Mouse (Mus musculus): ENCODE results near the gene Celf2. TPM values are rescaled to one million over a fixed set of nuclear protein-coding genes. Genes with fewer than 3 reads are reported as not detected.

Gene Celf2
- polyA plus RNA-seq, 1 experiment, result 231 TPM

- no peak for DNase-seq (ENCODE audit: extremely low spot score in 1 of 2, low spot score in 1 of 2)
These were observed 465.4 kb downstream of the Celf2 start for GRCm38 (mm10) chr2:7043770-7044459.

GRCm38 (mm10) chr2:7040940-7041339 is 468.4 kb downstream of the Celf2 start:
- no peak for DNase-seq (ENCODE audit: extremely low spot score in 1 of 2, low spot score in 1 of 2)

- DNase-seq (ENCODE audit: extremely low spot score in 1 of 2, low spot score in 1 of 2), result no peak
These were observed 470.4 kb downstream of the Celf2 start for GRCm38 (mm10) chr2:7038991-7039390.

GRCm38 (mm10) chr2:7031389-7031788 is 478.0 kb downstream of the Celf2 start:
- no peak for DNase-seq (ENCODE audit: extremely low spot score in 1 of 2, low spot score in 1 of 2)

- no peak for DNase-seq (ENCODE audit: extremely low spot score in 1 of 2, low spot score in 1 of 2)
These were observed 482.6 kb downstream of the Celf2 start for GRCm38 (mm10) chr2:7026737-7027136.

GRCm38 (mm10) chr2:7025594-7025993 is 483.8 kb downstream of the Celf2 start:
- no peak for DNase-seq (ENCODE audit: extremely low spot score in 1 of 2, low spot score in 1 of 2)

GRCm38 (mm10) chr2:7022184-7022583 is 487.2 kb downstream of the Celf2 start:
- DNase-seq (ENCODE audit: extremely low spot score in 1 of 2, low spot score in 1 of 2), result no peak

GRCm38 (mm10) chr2:7017384-7018113 is 491.8 kb downstream of the Celf2 start:
- DNase-seq (ENCODE audit: extremely low spot score in 1 of 2, low spot score in 1 of 2), result no peak

GRCm38 (mm10) chr2:7013126-7013525 is 496.2 kb downstream of the Celf2 start:
- DNase-seq (ENCODE audit: extremely low spot score in 1 of 2, low spot score in 1 of 2), result no peak

- DNase-seq (ENCODE audit: extremely low spot score in 1 of 2, low spot score in 1 of 2), result peak in 1 of 2 experiments; percentile 42
These were observed 502.5 kb downstream of the Celf2 start for GRCm38 (mm10) chr2:7006816-7007215.

- no peak for DNase-seq (ENCODE audit: extremely low spot score in 1 of 2, low spot score in 1 of 2)
These were observed 507.4 kb downstream of the Celf2 start for GRCm38 (mm10) chr2:7001967-7002366.

GRCm38 (mm10) chr2:6991010-6991421 is 518.3 kb downstream of the Celf2 start:
- DNase-seq (ENCODE audit: extremely low spot score in 1 of 2, low spot score in 1 of 2), result no peak

- DNase-seq (ENCODE audit: extremely low spot score in 1 of 2, low spot score in 1 of 2), result no peak
These were observed 523.7 kb downstream of the Celf2 start for GRCm38 (mm10) chr2:6985706-6986105.

GRCm38 (mm10) chr2:6983902-6984301 is 525.5 kb downstream of the Celf2 start:
- DNase-seq (ENCODE audit: extremely low spot score in 1 of 2, low spot score in 1 of 2), result no peak

- no peak for DNase-seq (ENCODE audit: extremely low spot score in 1 of 2, low spot score in 1 of 2)
These were observed 533.1 kb downstream of the Celf2 start for GRCm38 (mm10) chr2:6976300-6976699.

- DNase-seq (ENCODE audit: extremely low spot score in 1 of 2, low spot score in 1 of 2), result no peak
These were observed 540.1 kb downstream of the Celf2 start for GRCm38 (mm10) chr2:6969228-6969627.

GRCm38 (mm10) chr2:6965243-6965642 is 544.1 kb downstream of the Celf2 start:
- no peak for DNase-seq (ENCODE audit: extremely low spot score in 1 of 2, low spot score in 1 of 2)

GRCm38 (mm10) chr2:6950702-6951101 is 558.7 kb downstream of the Celf2 start:
- no peak for DNase-seq (ENCODE audit: extremely low spot score in 1 of 2, low spot score in 1 of 2)

- no peak for DNase-seq (ENCODE audit: extremely low spot score in 1 of 2, low spot score in 1 of 2)
These were observed 563.5 kb downstream of the Celf2 start for GRCm38 (mm10) chr2:6945638-6946415.

GRCm38 (mm10) chr2:6943651-6944050 is 565.7 kb downstream of the Celf2 start:
- DNase-seq (ENCODE audit: extremely low spot score in 1 of 2, low spot score in 1 of 2), result no peak

- DNase-seq (ENCODE audit: extremely low spot score in 1 of 2, low spot score in 1 of 2), result no peak
These were observed 566.5 kb downstream of the Celf2 start for GRCm38 (mm10) chr2:6942635-6943390.
